In the genomic region with DNA sequence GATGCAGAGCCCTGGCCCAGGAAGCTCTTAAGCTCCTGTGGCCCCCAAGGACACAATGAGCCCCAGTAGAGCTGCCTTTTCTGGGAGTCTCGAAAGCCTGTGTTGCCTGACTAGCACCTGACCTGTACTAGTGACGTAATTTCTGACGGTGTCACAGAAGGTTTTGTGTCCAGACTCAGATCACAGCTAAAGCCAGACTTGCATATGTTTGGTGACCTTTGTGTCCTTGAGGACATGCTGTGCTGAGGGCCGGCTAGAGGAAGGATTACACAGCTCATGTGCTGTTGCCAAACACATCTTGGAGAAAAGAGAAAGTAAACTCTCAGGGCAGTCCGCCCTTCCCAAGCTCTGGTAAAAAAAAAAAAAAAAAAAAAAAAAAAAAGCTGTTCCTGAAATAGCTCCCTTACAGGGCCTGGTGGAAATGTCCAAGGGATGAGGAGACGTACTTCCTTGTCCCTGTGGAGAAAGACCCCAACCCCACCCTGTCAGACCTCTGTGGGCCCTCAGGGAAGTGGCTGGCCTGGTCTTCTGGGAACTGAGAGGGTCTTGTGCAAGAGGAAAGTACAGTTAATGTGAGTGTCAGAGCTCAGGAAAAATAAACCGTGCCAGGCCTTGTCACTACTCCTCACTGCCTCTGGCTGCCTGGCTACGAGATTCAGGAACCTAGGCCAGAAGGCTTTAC, we compare ENCODE assay signal across 9 mouse cellular contexts. TPM values are rescaled to one million over a fixed set of nuclear protein-coding genes. Genes with fewer than 3 reads are reported as not detected.
DNase-seq lines count a peak whose midpoint lies in the region; ATAC-seq lines count a peak whose summit lies in the region.
"Had no signal": no experiment of that assay in that cellular context is flagged by ENCODE, and none has a peak within 500 bp of the region (broad histone marks: within the 10 kb centered on the region; RNA-seq: fewer than 3 reads in every experiment).

No protein-coding gene starts in this region.

- no peak for ATAC-seq in hindbrain, embryonic 12.5 days (ENCODE audit: low FRiP score)
- no peak for ATAC-seq in heart, embryonic 14.5 days (ENCODE audit: insufficient number of reproducible peaks, insufficient read depth, low FRiP score, low read depth)
- ATAC-seq in lung, embryonic 15.5 days (ENCODE audit: borderline replicate concordance, extremely low read depth, low FRiP score, low TSS enrichment) = peak; percentile 20; the same call in 1 of the 2 replicates
- no peak for ATAC-seq in hindbrain, embryonic 13.5 days (ENCODE audit: low FRiP score)

- 0 out of 2 replicates have a peak, but pooled peaks cover 3% of the 10 kb centered on the region for H3K27me3 ChIP-seq in hindbrain, embryonic 10.5 days (ENCODE audit: insufficient read depth, poor library complexity, severe bottlenecking)
- no peaks in the 10 kb centered on the region for H3K27me3 ChIP-seq in hindbrain, embryonic 12.5 days
- no peaks in the 10 kb centered on the region for H3K27me3 ChIP-seq in heart, embryonic 14.5 days (ENCODE audit: control insufficient read depth, insufficient read depth, low read length)
- H3K27me3 ChIP-seq in lung, embryonic 15.5 days = no peaks in the 10 kb centered on the region
- H3K27me3 ChIP-seq in hindbrain, embryonic 13.5 days = no peaks in the 10 kb centered on the region
- H3K27me3 ChIP-seq: hindbrain, embryonic 15.5 days had no signal

- no peak overlapping the region for H3K4me2 ChIP-seq in hindbrain, embryonic 12.5 days (replicated peaks)
- peak overlapping the region; percentile 34; the same call in 1 of the 2 replicates for H3K4me2 ChIP-seq in heart, embryonic 14.5 days (ENCODE audit: low read length)
- no peak overlapping the region for H3K4me2 ChIP-seq in lung, embryonic 15.5 days
- H3K4me2 ChIP-seq in hindbrain, embryonic 13.5 days = no peak overlapping the region
- H3K4me2 ChIP-seq: hindbrain, embryonic 15.5 days had no signal

- WGBS in hindbrain, embryonic 10.5 days = 64% methylated on average over 8 of the region's 8 CpGs
- 57% methylated on average over 8 of the region's 8 CpGs for WGBS in hindbrain, embryonic 12.5 days
- WGBS in heart, embryonic 14.5 days = 27% methylated on average over 8 of the region's 8 CpGs
- WGBS in lung, embryonic 15.5 days = 31% methylated on average over 8 of the region's 8 CpGs
- 63% methylated on average over 8 of the region's 8 CpGs for WGBS in hindbrain, embryonic 13.5 days

- no peaks in the 10 kb centered on the region for H3K36me3 ChIP-seq in hindbrain, embryonic 10.5 days
- H3K36me3 ChIP-seq in hindbrain, embryonic 12.5 days = no peaks in the 10 kb centered on the region
- no peaks in the 10 kb centered on the region for H3K36me3 ChIP-seq in heart, embryonic 14.5 days (ENCODE audit: control insufficient read depth, insufficient read depth, low read length)
- no peaks in the 10 kb centered on the region for H3K36me3 ChIP-seq in lung, embryonic 15.5 days
- no peaks in the 10 kb centered on the region for H3K36me3 ChIP-seq in hindbrain, embryonic 13.5 days
- H3K36me3 ChIP-seq: hindbrain, embryonic 15.5 days had no signal

- DNase-seq in hindbrain, embryonic 10.5 days (ENCODE audit: low spot score) = no peak
- peak; percentile 86 for DNase-seq in adipocyte (ENCODE audit: low spot score)
- DNase-seq in left cerebral cortex, adult 18-20 months (ENCODE audit: low spot score in 2 of 2) = no peak
- DNase-seq in urinary bladder, postnatal 14 days (ENCODE audit: low spot score) = no peak

- peaks cover 13% of the 10 kb centered on the region for H3K4me1 ChIP-seq in hindbrain, embryonic 10.5 days (replicated peaks)
- H3K4me1 ChIP-seq in hindbrain, embryonic 12.5 days = peaks cover 10% of the 10 kb centered on the region
- H3K4me1 ChIP-seq in heart, embryonic 14.5 days (ENCODE audit: control insufficient read depth in 2 of 2, insufficient read depth in 2 of 2, low read length in 2 of 2) = peaks cover 43 to 45% of the 10 kb centered on the region in 2 experiments
- peaks cover 27% of the 10 kb centered on the region for H3K4me1 ChIP-seq in lung, embryonic 15.5 days
- H3K4me1 ChIP-seq in hindbrain, embryonic 13.5 days (replicated peaks) = peaks cover 24% of the 10 kb centered on the region

- H3K4me3 ChIP-seq in hindbrain, embryonic 10.5 days = no peak overlapping the region
- H3K4me3 ChIP-seq in hindbrain, embryonic 12.5 days = no peak overlapping the region
- H3K4me3 ChIP-seq in heart, embryonic 14.5 days (ENCODE audit: control insufficient read depth in 1 of 2, insufficient read depth in 1 of 2, low read depth in 1 of 2, low read length in 2 of 2) = no peak overlapping the region
- no peak overlapping the region for H3K4me3 ChIP-seq in lung, embryonic 15.5 days
- no peak overlapping the region for H3K4me3 ChIP-seq in hindbrain, embryonic 13.5 days
- H3K4me3 ChIP-seq: hindbrain, embryonic 15.5 days had no signal

- peak overlapping the region; percentile 17; the same call in 1 of the 2 replicates for H3K27ac ChIP-seq in hindbrain, embryonic 10.5 days
- no peak overlapping the region for H3K27ac ChIP-seq in hindbrain, embryonic 12.5 days
- peak overlapping the region; percentile 84 to 86 for H3K27ac ChIP-seq in heart, embryonic 14.5 days (replicated peaks in 1 of 2; ENCODE audit: control insufficient read depth in 1 of 2, insufficient read depth in 1 of 2, low read depth in 2 of 2, low read length in 2 of 2)
- peak overlapping the region; percentile 66 for H3K27ac ChIP-seq in lung, embryonic 15.5 days
- H3K27ac ChIP-seq in hindbrain, embryonic 13.5 days = no peak overlapping the region; the same call in 1 of the 2 replicates
- H3K27ac ChIP-seq: hindbrain, embryonic 15.5 days had no signal

- no peaks in the 10 kb centered on the region for H3K9me3 ChIP-seq in hindbrain, embryonic 10.5 days
- no peaks in the 10 kb centered on the region for H3K9me3 ChIP-seq in hindbrain, embryonic 12.5 days (replicated peaks)
- H3K9me3 ChIP-seq in heart, embryonic 14.5 days (ENCODE audit: control insufficient read depth, low read length) = no peaks in the 10 kb centered on the region
- H3K9me3 ChIP-seq in lung, embryonic 15.5 days = no peaks in the 10 kb centered on the region
- no peaks in the 10 kb centered on the region for H3K9me3 ChIP-seq in hindbrain, embryonic 13.5 days
- H3K9me3 ChIP-seq: hindbrain, embryonic 15.5 days had no signal

- no peak overlapping the region for H3K9ac ChIP-seq in hindbrain, embryonic 12.5 days
- H3K9ac ChIP-seq in heart, embryonic 14.5 days (ENCODE audit: low read length) = peak overlapping the region; percentile 54
- no peak overlapping the region for H3K9ac ChIP-seq in lung, embryonic 15.5 days
- H3K9ac ChIP-seq in hindbrain, embryonic 13.5 days = no peak overlapping the region
- H3K9ac ChIP-seq: hindbrain, embryonic 15.5 days had no signal

RNA-seq across cellular contexts. Expression of a gene that starts 45.8 kb away (rescaled TPM):
- 53.3 and 55.4 TPM in 2 replicates for polyA plus RNA-seq in hindbrain, embryonic 10.5 days (2016; fragmentation: Nextera tagmentation; extraction: Ambion mirVana)
- polyA plus RNA-seq in hindbrain, embryonic 12.5 days (2016; fragmentation: Nextera tagmentation; extraction: Ambion mirVana) = 34.7 and 36.6 TPM in 2 replicates
- 46.7 and 47.6 TPM in 2 replicates for polyA plus RNA-seq in heart, embryonic 14.5 days (2014; fragmentation: Nextera tagmentation; extraction: Ambion mirVana)
- polyA plus RNA-seq in lung, embryonic 15.5 days (2015; fragmentation: Nextera tagmentation; extraction: Ambion mirVana) = 49.9 and 51.9 TPM in 2 replicates
- total RNA-seq in left cerebral cortex, adult 18-20 months (2021) = 10 to 100 TPM; 41.8 to 46.7 TPM
- 33.9 and 34.1 TPM in 2 replicates for polyA plus RNA-seq in hindbrain, embryonic 13.5 days (2015; fragmentation: Nextera tagmentation; extraction: Ambion mirVana)

Comparison
In these comparisons a context has a peak if more than half of its experiments do, and no peak if none do; other contexts are left out.
1. H3K27ac ChIP-seq: peak in hindbrain, embryonic 10.5 days (single experiment), heart, embryonic 14.5 days (2 of 2) and lung, embryonic 15.5 days (single experiment); none in hindbrain, embryonic 12.5 days (single experiment) and hindbrain, embryonic 13.5 days (single experiment).